Mouse (Mus musculus): ENCODE data around the gene Stradb. TPM values are rescaled to one million over a fixed set of nuclear protein-coding genes. Genes with fewer than 3 reads are reported as not detected.

The Stradb gene
- polyA plus RNA-seq (2012; rRNA removed): 2.6 and 6.2 TPM in 2 replicates

DNA sequence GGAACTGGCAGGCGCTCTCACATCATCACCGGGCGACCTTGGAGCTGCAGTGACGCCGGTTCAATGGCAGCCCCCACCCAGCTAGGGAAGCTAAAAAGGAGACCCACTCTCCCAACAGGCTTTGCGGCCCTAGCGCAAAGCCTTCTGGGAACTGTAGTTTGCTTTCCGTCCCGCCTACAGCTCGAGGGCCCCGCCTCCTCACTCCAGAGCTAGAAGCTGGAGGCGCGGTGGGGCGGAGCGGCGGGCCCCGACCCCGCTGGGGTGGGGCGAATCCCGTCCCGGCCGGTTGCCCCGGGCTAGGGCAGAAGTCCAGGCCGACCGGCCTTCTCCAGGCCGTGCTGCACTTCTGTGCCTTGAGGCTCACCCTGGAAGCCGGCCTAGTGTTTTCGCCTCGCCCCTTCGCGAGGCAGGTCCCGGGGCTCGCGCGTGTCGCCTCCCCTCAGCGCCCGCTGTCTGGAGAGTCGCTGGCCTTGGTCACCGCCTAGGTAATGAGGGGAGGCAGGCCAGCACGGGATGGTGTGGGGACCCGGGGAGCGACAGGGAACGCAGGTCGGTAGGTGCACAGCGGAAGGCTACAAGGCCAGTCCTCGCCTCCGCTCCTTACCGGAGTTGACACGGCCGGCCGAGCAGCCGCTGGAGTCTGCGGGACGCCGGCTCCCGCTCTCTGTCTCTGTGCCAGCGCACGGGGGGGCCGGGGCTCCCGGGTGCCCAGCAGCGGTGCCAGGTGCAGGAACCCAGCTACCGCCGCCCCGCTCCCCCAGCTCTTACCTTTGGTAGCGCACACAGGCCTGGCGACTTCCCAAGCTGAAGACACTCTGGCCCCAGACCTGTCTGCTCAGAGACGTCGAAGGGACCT lies at the start of gene Stradb, which contains the start of gene Trak2:
TSS of gene Stradb (plus strand) at position 157 of the 856 bp plus-strand sequence.
TSS of gene Trak2 (minus strand) at position 65 of the 856 bp plus-strand sequence.
- WGBS: under 1% methylated on average over 69 of the region's 69 CpGs
- H3K27ac ChIP-seq (ENCODE audit: insufficient read depth, low read depth, low read length): peak within 1 kb of the TSS; percentile 97
- peak within 1 kb of the TSS; percentile 85 for H3K4me3 ChIP-seq (ENCODE audit: low read depth, low read length)
- no peaks in the 10 kb centered on the region for H3K27me3 ChIP-seq (ENCODE audit: control insufficient read depth, insufficient read depth, low read length)
- TF ChIP-seq POLR2A (IDR thresholded peaks at IDR 0.05; ENCODE audit: low read depth, low read length) (peak; percentile 88), CTCF (IDR thresholded peaks at IDR 0.05; ENCODE audit: extremely low read depth, insufficient read length, insufficient replicate concordance, low read depth, low read length) (no peak)
- peaks cover 8% of the 10 kb centered on the region; the same call in 1 of the 2 replicates for H3K4me1 ChIP-seq (ENCODE audit: control insufficient read depth, insufficient read depth, insufficient read length, low read length)
- H3K36me3 ChIP-seq (ENCODE audit: control insufficient read depth, insufficient read depth, low read length): peaks cover 5% of the 10 kb centered on the region; the same call in 1 of the 2 replicates

DNA sequence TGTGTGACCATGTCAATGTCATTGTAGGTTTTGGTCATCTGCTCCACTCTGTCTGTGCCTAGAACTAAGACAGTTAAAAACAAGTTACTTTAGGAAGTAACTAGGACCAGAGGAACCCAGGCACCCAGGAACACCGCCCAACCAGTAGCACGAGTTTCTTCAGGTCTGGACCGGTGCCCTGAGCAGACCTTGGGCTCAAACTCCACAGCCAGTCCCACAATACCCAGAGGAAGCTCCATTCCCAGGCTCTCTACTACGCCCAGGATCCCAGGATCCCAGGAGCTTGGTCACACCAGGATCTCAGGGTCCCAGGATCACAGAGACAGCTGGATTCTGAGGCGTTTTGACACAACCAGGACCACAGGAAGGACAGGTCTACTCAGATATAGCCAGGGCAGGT lies 46.7 kb upstream of the Stradb start:
- 46% methylated on average over 5 of the region's 5 CpGs for WGBS
- H3K36me3 ChIP-seq (ENCODE audit: control insufficient read depth, insufficient read depth, low read length): peaks cover 12% of the 10 kb centered on the region
- H3K27ac ChIP-seq (ENCODE audit: insufficient read depth, low read depth, low read length): no peak overlapping the region
- H3K4me1 ChIP-seq (ENCODE audit: control insufficient read depth, insufficient read depth, insufficient read length, low read length): peaks cover 2% of the 10 kb centered on the region; the same call in 1 of the 2 replicates
- TF ChIP-seq POLR2A (IDR thresholded peaks at IDR 0.05; ENCODE audit: low read depth, low read length): no peak
- no peak for TF ChIP-seq CTCF (IDR thresholded peaks at IDR 0.05; ENCODE audit: extremely low read depth, insufficient read length, insufficient replicate concordance, low read depth, low read length)
- no peak overlapping the region for H3K4me3 ChIP-seq (ENCODE audit: low read depth, low read length)
- H3K27me3 ChIP-seq (ENCODE audit: control insufficient read depth, insufficient read depth, low read length): no peaks in the 10 kb centered on the region

DNA sequence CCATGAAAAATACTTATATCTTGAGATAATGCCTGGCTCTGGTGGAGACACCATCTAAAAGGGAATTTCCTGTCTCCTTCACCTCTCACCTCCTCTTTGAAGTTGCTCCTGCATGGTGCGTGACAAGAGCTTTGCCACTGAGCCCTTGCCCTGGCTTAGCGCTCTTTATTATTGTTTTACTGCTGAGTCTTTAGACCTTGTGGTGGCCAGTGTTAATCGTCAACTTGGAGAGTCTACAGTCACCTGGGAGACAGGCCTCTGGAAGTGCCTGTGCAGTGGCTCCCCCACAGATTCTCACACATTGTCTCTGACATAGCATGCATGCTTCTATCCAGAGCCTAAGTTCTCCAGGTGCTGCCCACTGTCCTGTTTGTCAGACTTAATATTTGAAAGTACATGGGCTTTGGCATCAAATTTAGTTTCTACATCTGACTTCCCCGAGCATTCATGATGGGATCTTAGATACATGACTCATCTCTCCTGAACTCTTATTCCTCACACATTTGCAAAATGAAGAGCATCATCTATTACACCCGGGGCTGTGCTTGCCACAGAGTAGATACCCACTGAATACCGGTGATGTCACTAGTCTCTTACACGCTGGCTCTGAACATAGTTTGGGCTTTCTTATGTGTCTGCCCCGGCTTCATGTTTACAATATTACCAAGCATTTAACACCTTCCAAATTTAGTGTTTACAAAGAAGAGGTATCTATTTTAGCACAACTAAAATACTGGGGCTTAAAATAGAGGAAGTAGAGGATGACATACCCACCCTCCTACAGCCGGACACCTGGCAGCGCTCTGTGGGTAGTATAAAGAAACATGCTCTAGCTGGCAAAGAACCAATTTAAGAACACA lies 36.3 kb upstream of the Stradb start:
- Histone ChIP-seq H3K4me1 (ENCODE audit: control insufficient read depth, insufficient read depth, insufficient read length, low read length) (no peaks in the 10 kb centered on the region), H3K36me3 (ENCODE audit: control insufficient read depth, insufficient read depth, low read length) (peaks cover 5% of the 10 kb centered on the region; the same call in 1 of the 2 replicates), H3K27ac (ENCODE audit: insufficient read depth, low read depth, low read length) (no peak overlapping the region), H3K27me3 (ENCODE audit: control insufficient read depth, insufficient read depth, low read length) (no peaks in the 10 kb centered on the region), H3K4me3 (ENCODE audit: low read depth, low read length) (no peak overlapping the region)
- 81% methylated on average over 10 of the region's 10 CpGs for WGBS
- no peak for TF ChIP-seq CTCF (IDR thresholded peaks at IDR 0.05; ENCODE audit: extremely low read depth, insufficient read length, insufficient replicate concordance, low read depth, low read length)
- no peak for TF ChIP-seq POLR2A (IDR thresholded peaks at IDR 0.05; ENCODE audit: low read depth, low read length)

DNA sequence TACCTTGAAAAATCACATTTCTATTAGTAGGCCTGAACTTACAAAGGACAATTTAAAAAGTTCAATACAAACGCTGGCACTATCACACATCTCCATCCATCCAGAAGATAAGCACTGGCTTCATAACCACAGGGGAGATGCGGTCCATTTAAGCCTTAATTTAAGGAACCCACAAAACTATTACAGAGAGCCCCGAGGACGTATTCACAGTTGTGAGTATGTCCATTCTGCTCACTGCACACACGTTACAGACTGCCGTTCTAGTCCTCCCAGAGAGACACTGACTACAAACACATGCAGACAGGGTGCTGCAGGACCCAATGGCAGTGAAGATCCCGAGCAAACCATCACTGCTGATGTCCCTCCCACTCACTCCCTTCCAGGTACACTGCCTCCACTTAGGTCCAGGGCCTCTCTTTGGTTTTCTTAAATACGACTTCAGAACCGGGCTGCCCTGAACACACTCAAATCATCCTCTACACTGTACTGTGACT lies 35.7 kb upstream of the Stradb start:
- H3K4me3 ChIP-seq (ENCODE audit: low read depth, low read length): no peak overlapping the region
- TF ChIP-seq CTCF (IDR thresholded peaks at IDR 0.05; ENCODE audit: extremely low read depth, insufficient read length, insufficient replicate concordance, low read depth, low read length) (no peak), POLR2A (IDR thresholded peaks at IDR 0.05; ENCODE audit: low read depth, low read length) (no peak)
- H3K4me1 ChIP-seq (ENCODE audit: control insufficient read depth, insufficient read depth, insufficient read length, low read length): no peaks in the 10 kb centered on the region
- no peaks in the 10 kb centered on the region for H3K27me3 ChIP-seq (ENCODE audit: control insufficient read depth, insufficient read depth, low read length)
- WGBS: 93% methylated on average over 9 of the region's 9 CpGs
- peaks cover 5% of the 10 kb centered on the region; the same call in 1 of the 2 replicates for H3K36me3 ChIP-seq (ENCODE audit: control insufficient read depth, insufficient read depth, low read length)
- no peak overlapping the region for H3K27ac ChIP-seq (ENCODE audit: insufficient read depth, low read depth, low read length)

DNA sequence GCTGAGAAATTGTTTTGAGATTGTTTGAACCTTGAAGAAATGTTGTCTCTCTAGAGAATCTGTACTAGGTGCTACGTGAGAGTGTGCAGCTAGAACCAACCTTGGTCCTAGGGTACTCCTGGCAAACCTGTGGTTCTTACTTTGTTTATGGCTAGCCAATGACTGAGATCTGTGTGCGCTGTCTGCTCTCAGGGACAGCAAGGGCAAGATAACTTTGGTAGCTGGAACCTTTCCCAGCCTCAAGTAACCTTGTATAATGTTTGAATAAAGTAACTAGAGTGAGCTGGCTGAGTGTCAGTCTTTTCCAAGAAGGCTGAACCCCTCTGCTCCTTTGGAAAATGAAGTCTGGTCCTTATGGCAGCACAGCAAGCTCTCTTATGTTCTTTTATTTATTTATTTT lies 27.8 kb upstream of the Stradb start:
- WGBS: 83% methylated on average over 2 of the region's 2 CpGs
- Histone ChIP-seq H3K36me3 (ENCODE audit: control insufficient read depth, insufficient read depth, low read length) (peaks cover 5% of the 10 kb centered on the region), H3K4me3 (ENCODE audit: low read depth, low read length) (no peak overlapping the region), H3K27ac (ENCODE audit: insufficient read depth, low read depth, low read length) (no peak overlapping the region), H3K27me3 (ENCODE audit: control insufficient read depth, insufficient read depth, low read length) (no peaks in the 10 kb centered on the region), H3K4me1 (ENCODE audit: control insufficient read depth, insufficient read depth, insufficient read length, low read length) (peaks cover 7% of the 10 kb centered on the region; the same call in 1 of the 2 replicates)
- TF ChIP-seq CTCF (IDR thresholded peaks at IDR 0.05; ENCODE audit: extremely low read depth, insufficient read length, insufficient replicate concordance, low read depth, low read length): no peak
- TF ChIP-seq POLR2A (IDR thresholded peaks at IDR 0.05; ENCODE audit: low read depth, low read length): no peak

DNA sequence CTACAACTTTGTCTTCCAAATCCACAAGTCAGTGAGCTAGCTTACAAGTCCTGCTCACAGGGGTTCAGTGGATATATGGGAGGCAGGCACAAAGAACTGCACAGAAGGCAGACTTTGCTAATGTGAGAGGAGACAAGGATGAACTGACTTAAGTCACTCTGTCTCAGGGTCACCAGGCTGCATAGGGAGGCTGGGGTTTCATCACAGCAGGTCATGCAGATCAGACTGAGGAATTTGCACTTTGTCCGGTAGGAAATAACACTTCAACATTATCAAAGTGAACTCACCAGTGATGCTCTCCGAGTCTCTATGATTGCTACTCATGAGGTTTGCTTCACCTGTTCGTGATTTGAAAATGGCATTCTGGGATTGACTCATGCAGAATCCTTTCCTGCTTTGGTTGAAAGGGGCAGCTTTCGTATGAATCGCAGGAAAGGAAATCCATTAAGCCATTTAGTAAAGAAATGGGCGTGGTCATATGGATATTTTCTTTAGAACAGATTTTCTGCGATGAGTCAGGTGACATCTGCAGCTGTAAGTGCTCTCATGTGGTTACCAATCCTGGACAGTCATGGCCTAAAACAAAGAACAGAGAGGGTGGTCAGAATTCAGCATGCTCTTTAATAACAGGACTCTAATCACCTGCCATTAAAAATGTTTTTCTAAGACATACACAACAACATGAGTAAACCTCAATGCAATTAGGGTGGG lies 27.2 kb upstream of the Stradb start:
- peaks cover 5% of the 10 kb centered on the region for H3K36me3 ChIP-seq (ENCODE audit: control insufficient read depth, insufficient read depth, low read length)
- 53% methylated on average over 7 of the region's 7 CpGs for WGBS
- peaks cover 11% of the 10 kb centered on the region; the same call in 1 of the 2 replicates for H3K4me1 ChIP-seq (ENCODE audit: control insufficient read depth, insufficient read depth, insufficient read length, low read length)
- TF ChIP-seq POLR2A (IDR thresholded peaks at IDR 0.05; ENCODE audit: low read depth, low read length) (no peak), CTCF (IDR thresholded peaks at IDR 0.05; ENCODE audit: extremely low read depth, insufficient read length, insufficient replicate concordance, low read depth, low read length) (no peak)
- H3K27ac ChIP-seq (ENCODE audit: insufficient read depth, low read depth, low read length): no peak overlapping the region
- no peaks in the 10 kb centered on the region for H3K27me3 ChIP-seq (ENCODE audit: control insufficient read depth, insufficient read depth, low read length)
- H3K4me3 ChIP-seq (ENCODE audit: low read depth, low read length): no peak overlapping the region
